Mouse (Mus musculus) limb, embryonic 15.5 days (tissue): ENCODE measurements around the gene Slc39a2. TPM values are rescaled to one million over a fixed set of nuclear protein-coding genes. Genes with fewer than 3 reads are reported as not detected.

ENCODE experiments used
- ATAC-seq: fragments of 200-750 bp; cut with Nextera tagmentation; 2 replicates; pipeline ENCODE4 v1.8.0; 2017; ENCODE audit warnings: low read depth, moderate TSS enrichment; ENCODE audit not compliant: insufficient number of reproducible peaks, low FRiP score, low TSS enrichment
- H3K27ac ChIP-seq: fragments of 300-500 bp; sonication (generic); 2 replicates; pipeline ENCODE4 v1.5.1; 2015; ENCODE audit warnings: moderate library complexity, mild to moderate bottlenecking, inconsistent platforms
- H3K27me3 ChIP-seq: fragments of 300-500 bp; sonication (generic); 2 replicates; pipeline ENCODE4 v1.6.1; 2015; ENCODE audit warnings: inconsistent platforms
- H3K36me3 ChIP-seq: fragments of 300-500 bp; sonication (generic); 2 replicates; pipeline ENCODE4 v1.6.1; 2015; ENCODE audit warnings: inconsistent platforms
- H3K4me1 ChIP-seq: fragments of 300-500 bp; sonication (generic); 2 replicates; pipeline ENCODE4 v1.6.1; 2015; ENCODE audit warnings: inconsistent platforms
- H3K4me2 ChIP-seq: fragments of 300-500 bp; sonication (generic); 2 replicates; pipeline ENCODE4 v1.6.1; 2015; ENCODE audit warnings: mild to moderate bottlenecking, inconsistent platforms
- H3K4me3 ChIP-seq: fragments of 300-500 bp; sonication (generic); 2 replicates; pipeline ENCODE4 v1.5.1; 2015; ENCODE audit warnings: mild to moderate bottlenecking, inconsistent platforms
- H3K9ac ChIP-seq: fragments of 300-500 bp; sonication (generic); 2 replicates; pipeline ENCODE4 v1.6.1; 2015; ENCODE audit warnings: inconsistent platforms
- H3K9me3 ChIP-seq: fragments of 300-500 bp; sonication (generic); 2 replicates; pipeline ENCODE4 v1.6.1; 2016; ENCODE audit warnings: inconsistent platforms
- WGBS: fragments of 180-500 bp; shearing (Covaris S2); methylation state at CpG from one replicate; pipeline ENCODE4 v1.1.7; 2015; 5-methylcytosine and 5-hydroxymethylcytosine counted together
- polyA plus RNA-seq: library from polyadenylated mRNA; unstranded; fragments of >200 nt; fragmentation: Nextera tagmentation; extraction: Ambion mirVana; gene quantifications from 2 replicates; pipeline ENCODE4 v1.2.1, GENCODE M21; 2015

Gene Slc39a2
- polyA plus RNA-seq, 1 experiment from 2014 or later: 6.1 TPM

- no peaks in the 10 kb centered on the region for H3K9me3 ChIP-seq
- H3K9ac ChIP-seq: no peak overlapping the region
- ATAC-seq: no peak
- H3K27me3 ChIP-seq: no peaks in the 10 kb centered on the region
- no peak overlapping the region for H3K4me2 ChIP-seq
- no peaks in the 10 kb centered on the region for H3K36me3 ChIP-seq
- no peak overlapping the region for H3K27ac ChIP-seq
- H3K4me3 ChIP-seq: no peak overlapping the region
- 76% methylated on average over 6 of the region's 6 CpGs for WGBS
- peaks cover 9% of the 10 kb centered on the region; the same call in 1 of the 2 replicates for H3K4me1 ChIP-seq
Measured at GRCm38 (mm10) chr14:51943336-51943735, 50.6 kb downstream of the Slc39a2 start.

Other genes starting within 250 kb of the Slc39a2 start
- not detected in 2 replicates for gene Gm17079, start 197.4 kb upstream of the Slc39a2 start, polyA plus RNA-seq
- gene Gm5800, start 175.7 kb upstream of the Slc39a2 start, polyA plus RNA-seq: not detected in 2 replicates
- not detected in 2 replicates for gene Ang4, start 119.3 kb upstream of the Slc39a2 start, polyA plus RNA-seq
- not detected in 2 replicates for gene AY358078, start 92.8 kb upstream of the Slc39a2 start, polyA plus RNA-seq
- not detected in 2 replicates for gene Ear6, start 39.2 kb upstream of the Slc39a2 start, polyA plus RNA-seq
- 46.8 and 48.4 TPM in 2 replicates for gene Mettl17, start 8.0 kb upstream of the Slc39a2 start, polyA plus RNA-seq
- 105 and 117 TPM in 2 replicates for gene Ndrg2, start 21.3 kb downstream of the Slc39a2 start, polyA plus RNA-seq
- gene Tppp2, start 25.5 kb downstream of the Slc39a2 start, polyA plus RNA-seq: not detected in 2 replicates
- gene Rnase13, start 29.9 kb downstream of the Slc39a2 start, polyA plus RNA-seq: not detected in 2 replicates
- 126 and 149 TPM in 2 replicates for gene Arhgef40, start 91.8 kb downstream of the Slc39a2 start, polyA plus RNA-seq
- gene Tmem253, start 122.8 kb downstream of the Slc39a2 start, polyA plus RNA-seq: 0.29 and 0.37 TPM in 2 replicates
- 26.7 and 27.5 TPM in 2 replicates for gene Zfp219, start 127.8 kb downstream of the Slc39a2 start, polyA plus RNA-seq
- not detected in 2 replicates for gene Olfr221, start 149.6 kb downstream of the Slc39a2 start, polyA plus RNA-seq
- gene Hnrnpc, start 211.1 kb downstream of the Slc39a2 start, polyA plus RNA-seq: 520 and 558 TPM in 2 replicates
- 55.9 and 59.3 TPM in 2 replicates for gene Rpgrip1, start 217.8 kb downstream of the Slc39a2 start, polyA plus RNA-seq